Mouse (Mus musculus) activated CD4-positive, CD25-positive, alpha-beta regulatory T cell, adult 9 weeks (primary cell): Measurements from ENCODE around the gene Romo1. TPM values are rescaled to one million over a fixed set of nuclear protein-coding genes. Genes with fewer than 3 reads are reported as not detected.

Experiments
- polyA plus RNA-seq: library from polyadenylated mRNA; unstranded; fragments of 100-300 nt; shearing (Covaris generic); gene quantifications from one replicate; pipeline ENCODE4 v1.2.1, GENCODE M21; 2017

Romo1 gene
- polyA plus RNA-seq: 200 TPM

DNA sequence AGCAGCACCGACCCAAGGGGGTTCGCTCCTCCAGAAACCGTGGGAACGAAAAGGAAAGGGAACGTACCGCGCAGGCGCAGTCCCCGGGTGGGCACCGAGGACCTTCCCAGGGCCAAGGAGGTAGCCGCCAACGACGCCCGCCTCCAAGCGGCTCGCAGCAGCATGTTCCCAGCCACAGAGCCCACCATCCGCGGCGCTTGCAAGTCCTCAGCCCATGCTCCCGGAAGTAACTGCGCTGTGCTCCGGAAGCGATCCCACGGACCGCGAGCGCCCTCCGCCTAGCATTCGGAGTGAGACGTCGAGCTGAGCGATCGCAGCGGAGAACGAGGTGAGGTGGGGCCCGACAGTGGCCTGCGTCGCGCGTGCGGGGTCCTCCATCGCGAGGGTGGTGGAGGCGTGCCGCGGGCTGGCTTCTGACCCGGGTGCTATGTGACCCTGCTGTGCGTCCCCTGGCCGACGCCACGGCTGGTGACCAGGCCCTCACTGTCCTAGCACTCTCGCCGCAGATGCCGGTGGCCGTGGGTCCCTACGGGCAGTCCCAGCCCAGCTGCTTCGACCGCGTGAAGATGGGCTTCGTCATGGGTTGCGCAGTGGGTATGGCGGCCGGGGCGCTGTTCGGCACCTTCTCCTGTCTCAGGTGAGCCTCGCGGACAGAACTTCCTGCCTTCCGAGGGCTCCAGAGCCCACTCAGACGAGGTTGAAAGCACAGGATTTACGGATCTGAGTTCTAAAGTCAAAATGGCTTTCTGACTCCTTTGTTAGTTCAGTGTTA, at the start of gene Romo1, which contains the start of gene Nfs1:
Gene Romo1, plus strand, starts transcription at position 87 of the 772 bp plus-strand sequence.
Gene Nfs1, minus strand, starts transcription at position 234 of the 772 bp plus-strand sequence.

GRCm38 (mm10) chr2:156111358-156112079, 32.3 kb upstream of the Romo1 start, which contains the start of the genes Cpne1 and Rbm12:
TSS of gene Cpne1 (minus strand) at chr2:156111965.
TSS of gene Rbm12 (minus strand) at chr2:156111978.

DNA sequence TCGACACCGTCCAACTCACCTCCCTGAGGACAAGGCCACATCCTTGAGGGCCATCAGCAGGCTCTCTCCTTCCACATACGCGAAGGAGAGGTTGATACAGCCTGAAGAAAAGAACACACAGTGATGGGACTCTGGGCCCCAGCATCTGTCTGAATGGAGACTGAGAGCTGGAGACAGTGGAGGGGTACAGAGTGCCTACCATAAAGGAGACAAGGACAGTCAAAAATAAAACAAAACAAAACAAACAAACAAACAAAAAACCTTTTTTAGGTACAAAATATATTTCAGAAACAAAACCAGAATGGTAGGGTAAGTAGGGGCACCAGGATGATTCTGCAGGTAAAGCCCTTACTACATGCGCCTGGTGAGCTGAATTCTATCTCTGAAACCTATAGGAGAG, 16.8 kb upstream of the Romo1 start, which contains the start of gene Gm28036:
Gene Gm28036, minus strand, starts transcription at position 101 of the 400 bp plus-strand sequence.

GRCm38 (mm10) chr2:156180094-156180821, 36.4 kb downstream of the Romo1 start, which contains the start of gene Rbm39:
TSS of gene Rbm39 (minus strand) at chr2:156180238.

Other genes starting within 250 kb of the Romo1 start
- 56.2 TPM for gene Uqcc1, start 213.7 kb upstream of the Romo1 start, polyA plus RNA-seq
- not detected for gene Gm15557, start 203.3 kb upstream of the Romo1 start, polyA plus RNA-seq
- gene Gdf5, start 198.7 kb upstream of the Romo1 start, polyA plus RNA-seq: not detected
- gene Cep250, start 187.6 kb upstream of the Romo1 start, polyA plus RNA-seq: 71.5 TPM
- 1.1 TPM for gene 6430550D23Rik, start 136.1 kb upstream of the Romo1 start, polyA plus RNA-seq
- 166 TPM for gene Ergic3, start 136.0 kb upstream of the Romo1 start, polyA plus RNA-seq
- not detected for gene Fer1l4, start 91.1 kb upstream of the Romo1 start, polyA plus RNA-seq
- 0.37 TPM for gene Spag4, start 78.9 kb upstream of the Romo1 start, polyA plus RNA-seq
- 90.1 TPM for gene Cpne1, start 32.1 kb upstream of the Romo1 start, polyA plus RNA-seq
- gene Rbm12, start 32.1 kb upstream of the Romo1 start, polyA plus RNA-seq: 57.0 TPM
- 28.8 TPM for gene Gm28036, start 16.9 kb upstream of the Romo1 start, polyA plus RNA-seq
- 65.0 TPM for gene Nfs1, start 147 bp downstream of the Romo1 start, polyA plus RNA-seq
- 1,028 TPM for gene Rbm39, start 36.2 kb downstream of the Romo1 start, polyA plus RNA-seq
- 62.1 TPM for gene Phf20, start 52.4 kb downstream of the Romo1 start, polyA plus RNA-seq
- gene Cnbd2, start 168.3 kb downstream of the Romo1 start, polyA plus RNA-seq: 5.1 TPM
- 13.4 TPM for gene Scand1, start 168.7 kb downstream of the Romo1 start, polyA plus RNA-seq